Mouse (Mus musculus) frontal cortex, adult (tissue): ENCODE data around the gene Sv2b.
"Not testable (repeated sequence)": the region's sequence is repeated elsewhere in the genome, so short reads cannot be mapped to it uniquely, and the experiment has no call there.

Source experiments
- ATAC-seq: cut with Nextera tagmentation; 2 replicates; pipeline ENCODE4 v1.9.2; 2017; ENCODE audit warnings: mild to moderate bottlenecking, moderate library complexity, mixed read lengths; ENCODE audit not compliant: low TSS enrichment

Sv2b gene

DNA sequence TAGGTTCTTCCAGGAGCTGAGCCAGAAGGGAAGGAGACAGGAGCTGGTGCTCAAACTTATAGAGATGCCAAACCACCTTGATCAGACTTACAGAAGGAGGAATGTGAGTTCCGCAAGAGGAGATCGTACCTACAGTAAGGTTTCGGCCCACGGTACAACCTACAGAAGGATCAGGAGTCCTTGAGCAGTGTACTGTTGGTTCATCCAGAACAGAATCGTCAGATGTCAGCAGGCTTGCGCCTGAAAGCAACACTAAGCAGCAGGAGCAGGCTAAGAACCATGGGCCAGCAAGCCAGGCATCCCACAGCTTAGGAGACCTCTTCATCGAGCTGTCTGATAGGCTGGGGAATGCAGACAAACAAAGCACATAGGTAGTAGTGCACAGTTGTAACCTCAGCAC is 92.9 kb downstream of the Sv2b start:
- ATAC-seq: no peak

DNA sequence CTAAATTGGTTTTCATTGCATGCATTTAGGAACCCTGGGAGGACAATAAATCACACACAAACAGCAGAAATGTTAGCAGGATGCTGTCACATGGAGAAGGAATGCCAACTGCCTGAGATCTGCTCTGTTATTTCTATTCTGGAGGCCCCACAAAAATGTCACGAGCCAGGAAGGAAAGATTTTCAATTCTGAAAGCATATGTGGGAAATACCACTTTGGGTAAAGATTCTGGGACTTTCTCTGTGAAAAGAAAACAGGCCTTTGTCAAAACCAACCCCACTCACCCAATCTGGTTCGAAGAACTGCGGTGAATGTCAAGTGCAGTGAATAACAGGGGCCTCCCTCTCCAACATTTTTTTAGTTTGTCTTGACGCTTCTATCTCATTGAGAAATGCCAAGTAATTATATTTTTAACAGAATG is 99.8 kb downstream of the Sv2b start:
- peak; percentile 60 for ATAC-seq

DNA sequence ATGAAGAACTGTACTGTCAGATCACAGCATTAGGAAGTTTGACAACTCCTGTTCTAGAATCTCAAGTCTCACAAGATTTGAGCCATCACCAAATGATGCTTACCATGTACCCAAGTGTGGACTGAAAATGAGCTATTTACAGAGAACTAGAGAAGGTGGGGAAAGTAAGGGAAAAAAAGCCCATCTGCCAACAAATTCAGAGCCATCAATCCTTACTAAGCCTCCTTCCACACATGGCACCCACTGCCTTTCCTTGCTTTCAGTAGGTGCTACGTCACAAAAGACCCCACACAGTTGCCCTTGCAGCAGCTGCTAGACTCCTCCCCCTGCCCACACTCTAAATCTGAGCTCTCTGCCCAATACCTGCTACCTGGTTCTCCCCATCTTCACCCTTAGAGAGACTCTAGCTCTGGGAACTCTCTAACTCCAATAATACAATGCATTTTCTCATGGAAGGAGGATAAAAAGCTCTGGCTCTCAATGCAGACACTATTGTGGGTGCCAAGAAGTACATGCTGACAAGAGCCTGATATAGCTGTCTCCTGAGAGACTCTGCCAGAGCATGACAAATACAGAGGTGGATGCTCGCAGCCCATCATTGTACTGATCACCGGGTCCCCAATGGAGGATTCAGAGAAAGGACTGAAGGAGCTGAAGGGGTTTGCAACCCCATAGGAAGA is 101.0 kb downstream of the Sv2b start:
- ATAC-seq: peak; percentile 57

DNA sequence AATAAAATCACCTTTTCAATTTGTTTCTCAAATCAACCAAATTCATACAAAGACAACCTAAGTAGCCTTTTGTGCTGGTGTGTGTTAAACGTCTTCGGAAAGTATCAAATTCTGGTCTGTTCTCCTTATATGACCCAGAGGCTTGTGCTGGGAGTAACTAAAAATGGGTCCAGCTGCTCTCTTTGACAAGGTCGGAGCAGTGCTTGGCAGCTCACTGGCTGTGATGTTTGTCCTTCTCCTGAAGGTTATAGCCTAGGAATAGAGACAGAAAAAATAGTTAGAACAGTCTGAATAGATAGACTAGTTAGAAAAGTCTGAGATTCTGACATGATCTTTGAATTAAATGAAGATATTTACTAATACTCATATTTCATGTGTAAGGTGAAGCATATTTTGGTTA is 102.4 kb downstream of the Sv2b start:
- no peak for ATAC-seq

DNA sequence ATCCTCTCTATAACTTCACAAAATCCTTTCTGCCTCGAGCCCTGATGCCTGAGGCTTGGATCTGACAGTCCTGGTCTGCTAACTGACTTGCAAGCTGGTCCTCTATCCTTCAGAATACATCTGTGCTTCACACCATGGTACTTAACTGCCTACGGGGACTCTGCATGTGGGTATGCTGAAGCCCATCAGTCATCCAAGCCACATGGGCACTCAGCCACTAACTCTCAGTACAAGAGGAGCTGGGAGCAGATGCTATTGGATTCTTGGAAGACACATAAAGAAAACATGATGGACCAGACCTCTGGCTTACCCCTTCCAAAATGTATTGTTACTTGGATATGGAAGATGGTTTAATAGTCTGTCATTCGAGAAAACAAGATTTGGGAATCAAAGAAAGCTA is 103.7 kb downstream of the Sv2b start:
- ATAC-seq: no peak

DNA sequence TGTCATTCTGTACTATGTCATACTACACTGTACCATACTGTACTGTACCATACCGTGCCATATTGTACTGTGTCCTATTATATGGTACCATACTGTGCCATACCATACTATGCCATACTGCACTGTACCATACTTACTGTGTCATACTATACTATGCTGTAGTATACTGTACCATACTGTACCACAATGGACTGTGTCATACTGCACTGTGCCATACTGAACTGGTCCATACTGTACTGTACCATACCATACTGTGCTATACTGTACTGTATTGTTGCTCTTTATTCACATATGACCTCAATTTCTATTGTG is 114.2 kb downstream of the Sv2b start:
- not testable (repeated sequence) for ATAC-seq

DNA sequence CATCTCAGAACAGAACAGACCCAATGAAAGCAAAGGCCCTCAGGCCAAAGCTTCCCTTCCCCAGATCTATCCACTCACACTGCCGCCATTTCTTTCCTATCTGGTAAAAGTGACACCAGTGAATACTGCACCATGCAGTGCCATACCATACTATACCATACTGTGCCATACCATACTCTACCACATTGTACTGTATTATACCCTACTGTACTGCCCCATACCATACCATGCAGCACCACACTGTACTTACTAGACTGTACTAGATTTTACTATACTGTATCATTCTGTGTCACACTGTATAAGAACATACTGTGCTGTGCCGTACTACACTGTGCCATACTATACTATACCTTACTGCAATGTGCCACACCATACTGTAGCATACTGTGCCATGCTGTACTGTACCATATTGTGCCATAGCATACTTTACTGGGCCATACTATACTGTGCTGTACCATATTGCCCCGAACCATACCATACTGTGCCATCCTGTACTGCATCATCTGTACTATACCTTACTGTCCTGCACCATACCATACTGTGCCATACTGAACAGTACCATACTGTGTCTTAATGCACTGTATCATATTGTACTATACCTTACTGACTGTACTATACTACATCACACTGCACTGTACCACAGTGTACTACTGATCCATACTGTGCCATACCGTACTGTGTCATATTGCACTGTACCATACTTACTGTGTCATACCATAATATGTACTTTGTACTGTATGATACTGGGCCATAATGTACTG is 114.7 kb downstream of the Sv2b start:
- no peak for ATAC-seq

DNA sequence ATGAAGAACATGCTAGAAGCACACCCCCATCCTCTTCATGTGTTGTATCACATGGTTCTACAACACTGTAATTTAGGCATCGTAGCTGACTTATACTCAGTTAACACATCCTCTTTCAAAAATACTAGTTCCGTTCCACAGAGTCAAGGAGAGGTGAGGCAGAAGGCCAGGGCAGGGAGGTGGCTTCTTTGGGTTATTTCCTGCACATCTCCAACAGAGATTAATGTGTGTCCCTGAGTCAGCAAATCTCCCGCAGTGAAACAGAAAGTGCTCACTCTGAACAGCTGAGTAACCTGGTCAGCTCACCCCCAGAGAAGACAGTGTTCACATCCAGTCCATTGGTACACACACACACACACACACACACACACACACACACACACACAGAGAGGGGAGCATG is 118.9 kb downstream of the Sv2b start:
- ATAC-seq: no peak

DNA sequence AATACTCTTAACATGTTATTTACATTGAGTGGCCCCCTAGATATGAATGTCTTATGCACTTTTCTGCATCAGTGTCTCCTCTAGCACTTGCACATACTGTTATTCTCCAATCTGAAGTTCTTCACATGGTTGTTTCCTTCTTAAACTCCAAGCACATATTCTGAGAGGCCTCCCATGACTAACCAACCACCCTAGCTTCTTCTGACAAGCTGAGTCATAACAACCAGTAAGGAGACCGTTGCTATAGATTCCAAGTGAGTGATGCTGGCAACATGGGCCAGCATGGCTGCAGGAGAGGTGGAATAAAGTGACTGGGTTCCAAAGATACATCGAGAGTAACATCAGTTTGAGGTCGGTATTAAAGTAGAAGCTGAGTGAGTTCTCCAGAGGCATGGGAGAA is 134.0 kb downstream of the Sv2b start:
- ATAC-seq: peak; percentile 72; the same call in 1 of the 2 replicates

GRCm38 (mm10) chr7:75167481-75167880 is 141.6 kb downstream of the Sv2b start:
- ATAC-seq: no peak

- ATAC-seq: no peak
Measured at GRCm38 (mm10) chr7:75147174-75147573, 161.9 kb downstream of the Sv2b start.

GRCm38 (mm10) chr7:75142800-75143199 is 166.3 kb downstream of the Sv2b start:
- ATAC-seq: no peak

GRCm38 (mm10) chr7:75141919-75142700 is 167.0 kb downstream of the Sv2b start:
- ATAC-seq: peak; percentile 40

GRCm38 (mm10) chr7:75139306-75139705 is 169.8 kb downstream of the Sv2b start:
- ATAC-seq: no peak

DNA sequence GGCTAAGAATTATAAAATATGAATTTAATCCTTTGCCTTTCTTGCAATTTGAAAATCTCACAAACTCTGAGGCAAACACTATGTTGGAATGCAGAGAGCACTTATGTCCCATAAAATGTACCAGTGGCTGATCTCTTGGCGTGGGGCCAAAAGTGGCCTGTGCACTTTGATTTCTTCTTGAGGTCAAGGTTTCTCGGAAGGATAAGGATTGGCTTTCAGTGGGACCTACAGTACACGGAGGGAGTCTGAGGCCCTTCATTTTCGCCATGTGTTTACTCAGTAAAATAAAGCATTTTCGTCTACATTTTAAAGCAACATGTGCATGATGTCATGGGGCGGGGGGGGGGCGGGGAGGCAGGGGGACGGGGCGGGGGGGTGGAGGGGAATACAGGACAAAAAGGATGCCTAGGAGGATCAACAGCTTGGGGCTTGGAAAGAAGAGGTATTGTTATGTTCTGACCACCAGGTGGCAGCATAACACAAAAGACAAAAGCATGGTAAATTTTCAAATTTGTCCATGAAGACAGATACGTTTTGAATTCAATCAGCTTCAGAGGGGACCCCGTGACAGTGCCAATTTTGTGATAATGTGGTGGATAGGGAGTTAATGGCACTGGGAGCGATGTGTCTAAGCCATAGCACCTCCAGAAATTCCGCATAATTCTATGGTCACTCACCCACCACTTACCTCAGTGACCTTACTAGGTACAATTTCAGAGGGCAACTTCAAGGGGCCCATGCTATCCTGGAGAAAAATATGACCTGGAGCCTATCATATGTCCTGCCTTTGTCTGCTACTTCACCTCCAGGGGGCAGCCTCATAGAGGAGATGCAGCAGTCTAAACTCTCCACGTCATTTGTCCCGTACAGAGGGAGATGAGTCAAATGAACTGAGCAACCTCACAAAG is 174.1 kb downstream of the Sv2b start:
- ATAC-seq: peak; percentile 53

GRCm38 (mm10) chr7:75128036-75128435 is 181.0 kb downstream of the Sv2b start:
- no peak for ATAC-seq

DNA sequence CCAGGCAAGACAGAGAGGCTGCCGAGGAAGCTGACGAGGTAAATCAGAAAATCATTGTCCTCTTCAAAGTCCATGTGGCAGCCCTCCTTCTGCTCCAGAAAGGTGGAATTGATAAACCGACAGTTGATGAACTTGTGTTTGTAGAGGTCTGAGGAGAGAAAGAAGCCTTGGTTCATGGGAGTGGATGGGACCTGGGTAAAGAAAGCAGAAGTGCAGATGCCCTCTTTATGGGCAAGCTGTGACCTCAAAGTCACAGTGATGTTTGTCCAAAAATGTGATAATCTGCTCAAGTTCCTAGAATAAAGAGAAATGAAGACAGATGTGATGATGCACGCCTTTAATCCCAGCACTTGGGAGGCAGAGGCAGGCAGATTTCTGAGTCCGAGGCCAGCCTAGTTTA is 185.0 kb downstream of the Sv2b start:
- ATAC-seq: no peak

- ATAC-seq: peak; percentile 84
Measured at GRCm38 (mm10) chr7:75118022-75118673, 190.9 kb downstream of the Sv2b start.

- ATAC-seq: peak; percentile 85
Measured at GRCm38 (mm10) chr7:75110689-75111088, 198.4 kb downstream of the Sv2b start.

- no peak for ATAC-seq
Measured at GRCm38 (mm10) chr7:75107441-75107840, 201.6 kb downstream of the Sv2b start.

DNA sequence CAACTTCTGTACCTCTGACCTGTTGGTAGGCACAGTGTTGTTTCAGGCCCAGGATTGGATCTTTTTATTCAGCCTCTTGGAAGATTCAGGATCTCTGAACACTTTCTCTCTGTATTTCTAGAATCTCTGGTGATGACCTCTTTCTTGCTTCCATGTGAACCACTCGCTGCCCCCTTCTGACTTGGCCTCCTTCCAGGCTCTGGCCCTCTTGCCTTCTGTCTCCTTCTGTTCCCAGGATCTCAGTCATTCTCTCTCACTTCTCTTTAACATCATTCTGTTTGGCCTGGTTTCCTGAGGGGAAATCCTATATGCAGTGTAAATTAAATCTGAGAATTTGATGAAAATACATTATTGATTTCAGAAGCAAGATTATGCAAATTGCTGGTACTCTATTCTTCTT is 205.2 kb downstream of the Sv2b start:
- no peak for ATAC-seq
